Mouse (Mus musculus) bone marrow macrophage, adult 2 months (primary cell): ENCODE results near the gene Olfr585. TPM values are rescaled to one million over a fixed set of nuclear protein-coding genes. Genes with fewer than 3 reads are reported as not detected.

Experiments
- H3K27ac ChIP-seq: 2 replicates; pipeline ENCODE4 v1.5.1; 2012; ENCODE audit warnings: low read depth, low read length; ENCODE audit not compliant: insufficient read depth
- H3K4me1 ChIP-seq: 2 replicates; pipeline ENCODE4 v1.6.1; 2012; ENCODE audit warnings: low read length; ENCODE audit not compliant: control insufficient read depth, insufficient read depth
- H3K4me3 ChIP-seq: 2 replicates; pipeline ENCODE4 v1.5.1; 2012; ENCODE audit warnings: mild to moderate bottlenecking, low read length, moderate library complexity; ENCODE audit not compliant: insufficient read depth
- CTCF ChIP-seq: IDR thresholded peaks from 2 replicates; pipeline ENCODE4 v1.5.1; 2012; ENCODE audit warnings: low read depth, mild to moderate bottlenecking, low read length, moderate library complexity
- POLR2A ChIP-seq: IDR thresholded peaks from 2 replicates; pipeline ENCODE4 v1.6.1; 2012; ENCODE audit warnings: mild to moderate bottlenecking, low read depth, low read length, borderline replicate concordance
- polyA plus RNA-seq: library from polyadenylated mRNA; stranded (reverse); fragments of >200 nt; gene quantifications from 2 replicates; pipeline ENCODE4 v1.2.4, GENCODE M21; 2012; ENCODE audit not compliant: missing spikeins, insufficient read depth, insufficient read length

Gene Olfr585
- not detected in 2 replicates for polyA plus RNA-seq

GRCm38 (mm10) chr7:103097420-103097819, at the start of gene Olfr585:
Olfr585 (plus strand) TSS chr7:103097720.
- Histone ChIP-seq H3K27ac (no peak within 1 kb of the TSS), H3K4me3 (no peak within 1 kb of the TSS), H3K4me1 (no peaks in the 10 kb centered on the region)
- TF ChIP-seq POLR2A: no peak
- no peak for TF ChIP-seq CTCF

DNA sequence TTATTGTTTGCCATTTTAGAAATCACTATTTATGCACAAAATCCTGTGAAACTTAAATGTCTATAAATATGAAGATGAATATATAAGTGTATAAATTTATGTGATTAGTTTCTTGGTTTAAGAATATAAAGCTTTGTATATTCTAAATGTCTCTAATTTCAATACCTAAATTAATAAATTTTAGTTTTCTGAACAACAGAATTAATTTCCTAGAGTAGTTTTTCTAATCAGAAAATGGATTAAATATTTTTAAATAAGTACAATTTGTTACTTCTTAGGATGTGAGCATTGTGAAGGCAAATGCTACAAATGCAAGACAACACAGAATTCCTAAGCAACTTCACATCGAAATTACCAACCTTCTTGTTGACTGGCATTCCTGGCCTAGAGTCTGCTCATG, 46.5 kb upstream of the Olfr585 start, which contains the start of gene Olfr583:
TSS of gene Olfr583 (plus strand) at position 301 of the 400 bp plus-strand sequence.
- H3K4me3 ChIP-seq: no peak within 1 kb of the TSS
- no peak within 1 kb of the TSS for H3K27ac ChIP-seq
- TF ChIP-seq CTCF (no peak), POLR2A (no peak)
- H3K4me1 ChIP-seq: no peaks in the 10 kb centered on the region

- TF ChIP-seq CTCF (no peak), POLR2A (no peak)
- Histone ChIP-seq H3K27ac (no peak within 1 kb of the TSS), H3K4me3 (no peak within 1 kb of the TSS), H3K4me1 (no peaks in the 10 kb centered on the region)
Observed at GRCm38 (mm10) chr7:103081585-103081984, 15.9 kb upstream of the Olfr585 start, which contains the start of gene Olfr584. Olfr584 (plus strand) TSS chr7:103081885.

DNA sequence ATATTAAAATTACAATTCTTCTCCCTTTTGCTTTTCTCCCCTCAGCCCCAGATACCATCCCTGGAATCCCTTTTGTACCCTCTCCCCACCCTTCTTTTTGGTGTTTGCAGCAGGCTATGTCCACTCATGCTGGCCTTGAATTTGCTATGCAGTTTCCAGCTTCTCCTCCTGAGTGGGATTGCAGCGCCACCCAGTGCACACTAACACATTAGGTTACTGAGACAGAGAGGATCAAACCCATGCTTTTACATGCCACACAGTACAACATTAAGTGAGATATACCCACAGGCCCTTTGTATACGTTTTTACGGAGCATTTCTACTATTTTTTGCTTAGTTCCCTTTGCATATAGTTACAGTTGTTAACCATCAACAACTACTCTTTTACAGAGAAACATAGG, 21.9 kb downstream of the Olfr585 start:
- TF ChIP-seq POLR2A: no peak
- no peak for TF ChIP-seq CTCF
- Histone ChIP-seq H3K4me1 (no peaks in the 10 kb centered on the region), H3K4me3 (no peak overlapping the region), H3K27ac (no peak overlapping the region)

GRCm38 (mm10) chr7:103125538-103125937, 28.0 kb downstream of the Olfr585 start, which contains the start of gene Olfr586:
Olfr586 (minus strand) TSS chr7:103125638.
- TF ChIP-seq CTCF (no peak), POLR2A (no peak)
- Histone ChIP-seq H3K4me3 (no peak within 1 kb of the TSS), H3K27ac (no peak within 1 kb of the TSS), H3K4me1 (no peaks in the 10 kb centered on the region)

- TF ChIP-seq POLR2A: no peak
- no peak for TF ChIP-seq CTCF
- Histone ChIP-seq H3K4me3 (no peak within 1 kb of the TSS), H3K4me1 (no peaks in the 10 kb centered on the region), H3K27ac (no peak within 1 kb of the TSS)
Observed at GRCm38 (mm10) chr7:103140579-103140978, 43.1 kb downstream of the Olfr585 start, which contains the start of gene Olfr588-ps1. Olfr588-ps1 (plus strand) TSS chr7:103140879.

Other genes with a start within 250 kb of the Olfr585 start
- gene Olfr566, start 239.0 kb upstream of the Olfr585 start, polyA plus RNA-seq: not detected in 2 replicates
- not detected in 2 replicates for gene Olfr568, start 220.6 kb upstream of the Olfr585 start, polyA plus RNA-seq
- gene Olfr569, start 206.8 kb upstream of the Olfr585 start, polyA plus RNA-seq: not detected in 2 replicates
- gene Olfr570, start 203.1 kb upstream of the Olfr585 start, polyA plus RNA-seq: not detected in 2 replicates
- gene Olfr571, start 180.2 kb upstream of the Olfr585 start, polyA plus RNA-seq: 0.11 TPM in 1 of 2 replicates, not detected in the other
- gene Olfr572, start 173.3 kb upstream of the Olfr585 start, polyA plus RNA-seq: not detected in 2 replicates
- gene Olfr573-ps1, start 155.1 kb upstream of the Olfr585 start, polyA plus RNA-seq: not detected in 2 replicates
- gene Olfr574, start 149.3 kb upstream of the Olfr585 start, polyA plus RNA-seq: not detected in 2 replicates
- gene Olfr575, start 138.9 kb upstream of the Olfr585 start, polyA plus RNA-seq: not detected in 2 replicates
- gene Olfr576, start 135.1 kb upstream of the Olfr585 start, polyA plus RNA-seq: not detected in 2 replicates
- not detected in 2 replicates for gene Olfr577, start 121.8 kb upstream of the Olfr585 start, polyA plus RNA-seq
- gene Olfr578, start 108.4 kb upstream of the Olfr585 start, polyA plus RNA-seq: not detected in 2 replicates
- gene Olfr582, start 59.7 kb upstream of the Olfr585 start, polyA plus RNA-seq: not detected in 2 replicates
- not detected in 2 replicates for gene Olfr583, start 46.4 kb upstream of the Olfr585 start, polyA plus RNA-seq
- gene Olfr584, start 15.8 kb upstream of the Olfr585 start, polyA plus RNA-seq: not detected in 2 replicates
- gene Olfr586, start 27.9 kb downstream of the Olfr585 start, polyA plus RNA-seq: not detected in 2 replicates
- gene Olfr588-ps1, start 43.2 kb downstream of the Olfr585 start, polyA plus RNA-seq: not detected in 2 replicates
- gene Olfr589, start 58.6 kb downstream of the Olfr585 start, polyA plus RNA-seq: not detected in 2 replicates
- not detected in 2 replicates for gene Olfr591, start 80.6 kb downstream of the Olfr585 start, polyA plus RNA-seq
- not detected in 2 replicates for gene Olfr592, start 87.1 kb downstream of the Olfr585 start, polyA plus RNA-seq
- not detected in 2 replicates for gene Olfr593, start 114.1 kb downstream of the Olfr585 start, polyA plus RNA-seq
- not detected in 2 replicates for gene Olfr594, start 119.3 kb downstream of the Olfr585 start, polyA plus RNA-seq
- not detected in 2 replicates for gene Usp17ld, start 154.8 kb downstream of the Olfr585 start, polyA plus RNA-seq
- gene Olfr596, start 207.9 kb downstream of the Olfr585 start, polyA plus RNA-seq: not detected in 2 replicates
- gene Olfr597, start 218.6 kb downstream of the Olfr585 start, polyA plus RNA-seq: 0.29 TPM in 1 of 2 replicates, not detected in the other
- not detected in 2 replicates for gene Olfr598, start 225.8 kb downstream of the Olfr585 start, polyA plus RNA-seq
- gene Olfr599, start 238.2 kb downstream of the Olfr585 start, polyA plus RNA-seq: not detected in 2 replicates